Mouse (Mus musculus) mature B cell (primary cell): Measurements from ENCODE around the gene Ugt1a5.
"Not testable (repeated sequence)": the region's sequence is repeated elsewhere in the genome, so short reads cannot be mapped to it uniquely, and the experiment has no call there.

Source experiments
- in situ Hi-C: fragments of 300-500 bp; cut with MboI; formaldehyde crosslinking; loops from 2 replicates; pipeline ENCODE4 v1.14.3; 2019

Gene Ugt1a5

DNA sequence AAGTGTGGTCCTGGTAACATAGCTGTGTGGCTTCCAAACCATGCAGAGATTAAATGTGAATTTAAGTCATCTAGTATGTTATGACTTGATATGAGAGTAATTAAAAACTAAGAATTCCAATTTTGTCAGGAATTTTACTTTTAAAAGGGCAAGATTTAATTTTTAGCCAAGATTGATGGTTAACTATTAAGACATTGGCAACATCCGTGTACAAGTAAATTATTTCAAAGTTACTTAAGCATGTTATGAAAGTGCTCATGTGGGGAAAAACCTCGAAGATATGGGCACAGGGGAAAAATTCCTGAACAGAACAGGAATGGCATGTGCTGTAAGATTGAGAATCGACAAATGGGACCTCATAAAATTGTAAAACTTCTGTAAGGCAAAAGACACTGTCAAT is 31.6 kb downstream of the Ugt1a5 start:
- in situ Hi-C loops: no loop called here

DNA sequence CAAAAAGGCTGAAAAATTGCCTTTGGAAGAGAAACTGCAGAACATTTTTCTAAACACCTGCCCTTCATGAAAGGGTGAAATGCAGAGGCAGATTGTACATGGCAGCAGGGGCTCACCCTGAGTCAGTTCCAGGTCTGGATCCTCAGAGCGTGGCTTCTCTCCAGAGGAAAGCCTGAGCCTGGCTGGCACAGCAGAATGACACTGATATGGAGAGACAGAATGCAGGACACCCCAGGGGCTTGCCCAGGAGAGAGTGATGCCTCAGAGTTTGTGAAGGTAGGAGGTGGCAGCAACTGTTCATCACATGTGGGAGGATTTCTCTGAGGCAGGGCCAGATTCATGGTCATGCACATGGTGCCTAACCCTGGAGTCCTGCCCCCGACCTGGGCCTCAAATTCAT is 34.2 kb downstream of the Ugt1a5 start:
- in situ Hi-C loops: no loop called here

DNA sequence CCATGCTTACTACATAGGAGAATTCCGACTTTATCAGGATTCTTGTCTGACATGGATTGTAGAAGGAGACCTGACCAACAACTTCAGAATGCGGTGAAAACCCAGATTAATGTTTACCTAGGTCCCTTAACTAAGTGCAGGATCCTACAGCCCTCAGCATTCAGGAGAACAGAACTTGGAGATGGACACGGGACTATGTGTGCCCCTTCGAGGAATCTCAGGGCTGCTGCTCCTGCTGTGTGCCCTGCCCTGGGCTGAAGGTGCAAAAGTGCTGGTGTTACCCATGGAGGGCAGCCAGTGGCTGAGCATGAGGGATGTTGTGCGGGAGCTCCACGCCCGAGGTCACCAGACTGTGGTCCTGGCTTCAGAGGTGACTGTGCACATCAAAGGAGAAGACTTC is 34.6 kb downstream of the Ugt1a5 start, which contains the start of gene Ugt1a2:
Ugt1a2 (plus strand) TSS at position 146 of the 400 bp plus-strand sequence.
- in situ Hi-C loops: no loop called here

DNA sequence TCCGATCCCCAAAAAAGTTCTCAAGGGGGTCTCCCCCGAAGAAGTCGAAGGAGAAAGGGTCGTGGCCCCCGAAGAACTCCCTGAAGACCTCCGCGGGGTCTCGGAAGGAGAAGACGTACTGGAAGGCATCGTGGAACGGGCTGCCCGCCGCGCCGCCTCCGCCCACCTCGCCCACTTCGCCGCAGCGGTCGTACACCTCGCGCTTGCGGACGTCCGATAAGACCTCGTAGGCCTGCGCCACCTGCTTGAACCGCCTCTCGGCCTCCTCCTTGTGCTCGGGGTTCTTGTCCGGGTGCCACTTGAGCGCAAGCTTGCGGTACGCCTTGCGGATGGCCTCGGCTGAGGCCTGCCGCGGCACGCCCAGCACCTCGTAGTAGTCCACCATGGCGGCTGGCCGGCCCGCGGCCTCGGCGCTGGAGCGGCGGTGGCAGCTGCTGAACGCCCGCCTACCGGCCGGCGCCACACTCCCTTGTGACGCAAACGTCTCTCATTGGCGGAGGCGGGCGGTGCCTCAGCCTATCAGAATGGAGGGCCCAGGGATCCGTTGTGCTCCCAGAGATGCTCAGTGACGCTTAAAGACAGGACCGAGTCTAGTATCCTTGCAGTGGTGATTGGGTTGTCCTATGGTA is 39.6 kb downstream of the Ugt1a5 start, which contains the start of gene Dnajb3:
Dnajb3 (minus strand) TSS at position 489 of the 629 bp plus-strand sequence.
- in situ Hi-C loops: no loop called here

DNA sequence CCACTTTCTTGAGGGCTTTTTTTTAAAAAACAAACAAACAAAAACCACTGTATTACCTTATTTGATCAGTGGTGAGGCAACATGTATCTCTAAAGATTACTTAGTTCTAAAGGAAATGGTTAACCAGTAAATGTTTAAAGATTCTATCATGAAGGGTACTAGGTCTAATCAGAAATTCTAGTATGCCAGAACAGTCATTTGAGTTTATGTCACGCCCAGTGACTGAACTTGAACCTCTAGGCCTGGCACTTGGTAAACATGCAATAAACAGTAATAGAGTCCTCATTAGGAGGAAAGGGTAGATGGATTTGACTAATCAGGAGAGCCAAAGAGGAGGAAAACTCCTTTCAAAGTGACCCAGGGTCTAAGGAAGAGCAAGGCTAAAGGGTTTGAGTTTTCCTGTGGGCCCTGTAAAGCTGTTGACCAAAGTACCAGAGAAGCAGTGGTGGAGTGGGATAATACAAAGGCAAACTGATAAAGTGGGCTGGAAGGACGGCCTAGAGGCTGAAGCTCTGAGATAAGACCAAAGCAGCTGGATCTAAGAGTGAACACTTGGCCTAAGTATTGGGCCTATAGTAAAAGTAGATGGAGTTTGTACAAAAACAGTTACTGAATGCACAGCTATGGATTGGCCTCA is 41.1 kb downstream of the Ugt1a5 start:
- in situ Hi-C loops: no loop called here

DNA sequence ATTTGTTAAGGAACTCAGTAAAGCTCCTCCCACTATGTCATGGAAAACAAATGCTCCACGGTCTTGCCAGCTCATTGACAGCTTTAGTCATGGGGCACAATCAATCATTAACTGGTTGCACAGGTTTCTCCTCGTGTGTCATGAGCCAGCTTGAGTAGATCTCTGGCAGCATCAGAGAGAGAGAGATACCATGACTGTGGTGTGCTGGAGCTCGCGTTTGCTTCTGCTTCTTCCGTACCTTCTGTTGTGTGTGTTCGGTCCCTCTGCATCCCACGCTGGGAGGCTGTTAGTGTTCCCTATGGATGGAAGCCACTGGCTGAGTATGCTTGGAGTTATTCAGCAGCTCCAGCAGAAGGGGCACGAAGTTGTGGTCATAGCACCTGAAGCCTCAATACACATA is 46.0 kb downstream of the Ugt1a5 start, which contains the start of gene Ugt1a1:
Ugt1a1 (plus strand) TSS at position 148 of the 400 bp plus-strand sequence.
- in situ Hi-C loops: no loop called here

DNA sequence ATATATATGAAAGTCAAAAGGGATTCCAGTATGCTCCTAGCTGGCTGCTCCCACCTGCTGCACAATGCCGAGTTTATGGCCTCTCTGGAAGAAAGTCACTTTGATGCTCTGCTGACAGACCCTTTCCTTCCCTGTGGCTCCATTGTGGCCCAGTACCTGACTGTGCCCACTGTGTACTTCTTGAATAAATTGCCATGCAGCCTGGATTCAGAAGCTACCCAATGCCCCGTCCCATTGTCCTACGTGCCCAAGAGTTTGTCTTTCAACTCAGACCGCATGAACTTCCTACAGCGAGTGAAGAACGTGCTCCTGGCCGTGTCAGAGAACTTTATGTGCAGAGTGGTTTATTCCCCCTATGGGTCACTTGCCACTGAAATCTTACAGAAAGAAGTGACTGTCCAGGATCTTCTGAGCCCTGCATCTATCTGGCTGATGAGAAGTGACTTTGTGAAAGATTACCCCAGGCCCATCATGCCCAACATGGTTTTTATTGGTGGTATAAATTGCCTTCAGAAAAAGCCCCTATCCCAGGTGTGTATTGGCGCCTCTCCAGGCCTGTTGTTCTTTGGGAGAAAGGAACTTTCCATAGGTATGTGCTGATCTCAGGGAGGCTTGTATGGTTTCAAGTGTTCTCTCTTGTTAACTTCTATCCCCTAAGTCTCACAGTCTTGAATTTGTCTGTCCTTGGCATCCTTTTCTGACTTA is 46.7 kb downstream of the Ugt1a5 start:
- in situ Hi-C loops: no loop called here

DNA sequence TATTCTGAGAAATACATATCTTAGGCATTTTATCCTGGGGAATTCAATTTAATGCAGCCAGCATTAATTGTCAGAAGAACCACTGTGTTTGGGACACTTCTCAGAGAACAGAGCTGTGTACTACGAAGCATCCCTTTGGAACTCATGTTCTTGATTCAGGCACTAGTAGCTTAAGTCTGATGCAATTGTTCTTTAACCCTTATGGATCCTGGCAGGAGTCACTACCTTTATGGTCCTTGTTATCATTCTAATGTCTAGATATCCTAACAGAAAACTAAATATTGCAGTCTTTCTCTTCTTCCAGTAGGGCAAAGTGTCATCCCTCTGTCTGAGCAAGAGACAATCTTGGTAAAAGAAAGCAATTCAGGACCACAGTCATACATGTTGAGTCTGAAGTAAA is 47.2 kb downstream of the Ugt1a5 start:
- in situ Hi-C loops: no loop called here

DNA sequence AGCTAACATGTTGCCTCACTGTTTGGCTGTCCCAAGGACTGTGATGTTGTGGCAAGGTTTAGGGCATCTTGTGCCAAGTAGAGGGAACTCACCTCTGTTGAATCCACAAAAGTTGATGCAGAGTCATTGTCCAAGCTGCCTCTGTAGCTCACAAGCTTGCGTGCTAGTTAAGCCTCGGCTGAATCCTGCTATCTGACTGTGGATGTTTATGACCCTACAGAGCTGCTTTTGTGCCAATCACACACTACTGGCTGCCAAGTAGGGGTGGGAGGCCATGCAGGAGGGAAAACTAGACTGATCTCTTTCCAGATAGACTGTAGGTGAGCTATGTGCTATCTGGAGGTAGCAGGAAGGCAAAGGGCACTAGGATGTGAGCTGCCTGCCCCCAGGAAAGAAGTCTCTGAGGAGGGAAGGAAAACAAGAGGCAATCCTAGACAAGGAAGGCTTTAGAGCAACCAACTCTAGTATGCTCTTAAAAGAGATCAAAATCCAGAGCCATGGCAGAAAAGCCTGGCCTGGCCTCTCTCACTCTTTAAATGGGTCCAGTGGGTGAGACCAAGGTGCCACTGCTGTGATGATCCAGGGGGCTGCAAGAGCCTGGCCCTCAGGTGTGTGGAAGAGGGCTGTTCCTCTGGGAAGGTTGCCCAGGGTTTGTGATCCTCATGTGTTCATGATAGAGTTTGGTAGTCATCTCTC is 48.1 kb downstream of the Ugt1a5 start:
- in situ Hi-C loops: no loop called here

DNA sequence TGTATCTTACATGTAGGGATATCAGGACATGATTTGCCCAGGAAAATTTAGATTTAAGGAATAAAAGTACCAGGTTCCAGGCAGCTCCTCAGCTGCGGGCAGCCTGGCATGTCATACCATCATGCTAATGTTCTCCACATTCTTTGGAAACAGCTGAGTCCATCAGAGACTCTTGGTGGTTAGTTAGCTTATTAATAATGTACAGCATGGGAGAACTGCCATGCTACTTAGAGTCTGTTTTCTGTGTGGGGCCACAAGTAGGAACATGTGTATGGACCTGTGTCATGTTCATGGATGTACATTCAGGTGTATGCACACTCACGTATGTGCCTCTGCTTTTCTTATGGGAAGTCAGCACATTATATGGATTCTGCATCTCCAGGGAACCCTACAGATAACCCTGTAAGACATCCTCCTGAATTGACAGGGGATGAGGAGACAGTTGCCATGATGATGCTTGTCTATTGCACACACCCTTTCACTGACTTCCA is 48.7 kb downstream of the Ugt1a5 start:
- in situ Hi-C loops: no loop called here

DNA sequence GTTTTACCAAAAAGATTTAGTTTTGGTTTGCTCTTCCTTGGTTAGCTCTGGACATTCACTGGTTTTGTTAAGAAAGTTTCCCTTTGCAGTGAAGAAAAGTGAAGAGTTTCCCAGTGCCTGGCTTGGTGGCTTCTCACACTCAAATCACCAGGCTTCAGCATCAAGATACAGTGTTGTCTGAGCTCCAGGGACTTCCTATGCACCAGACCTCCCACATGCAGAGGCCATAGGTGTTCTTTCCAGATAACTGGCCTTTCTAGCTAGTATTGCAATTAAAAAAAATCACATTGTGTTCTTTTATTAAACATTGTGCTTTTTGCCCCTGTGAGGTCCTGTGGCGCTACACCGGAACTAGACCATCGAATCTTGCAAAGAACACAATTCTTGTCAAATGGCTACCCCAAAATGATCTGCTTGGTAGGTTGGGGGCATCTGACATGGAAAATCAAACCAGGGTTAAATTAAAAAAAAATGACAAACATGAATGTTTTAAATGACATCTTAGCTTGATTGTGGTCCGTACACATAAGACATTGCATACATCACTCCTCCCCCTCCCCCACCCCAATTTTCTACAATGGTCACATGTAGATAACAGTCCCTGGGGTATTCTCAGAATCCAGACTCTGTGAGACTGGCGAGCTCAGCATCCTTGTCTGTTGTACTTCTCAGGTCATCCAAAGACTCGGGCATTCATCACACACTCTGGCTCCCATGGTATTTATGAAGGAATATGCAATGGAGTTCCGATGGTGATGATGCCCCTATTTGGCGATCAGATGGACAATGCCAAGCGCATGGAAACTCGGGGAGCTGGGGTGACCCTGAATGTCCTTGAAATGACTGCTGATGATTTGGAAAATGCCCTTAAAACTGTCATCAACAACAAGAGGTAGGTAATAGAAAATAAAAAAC is 49.9 kb downstream of the Ugt1a5 start:
- in situ Hi-C loops: no loop called here

DNA sequence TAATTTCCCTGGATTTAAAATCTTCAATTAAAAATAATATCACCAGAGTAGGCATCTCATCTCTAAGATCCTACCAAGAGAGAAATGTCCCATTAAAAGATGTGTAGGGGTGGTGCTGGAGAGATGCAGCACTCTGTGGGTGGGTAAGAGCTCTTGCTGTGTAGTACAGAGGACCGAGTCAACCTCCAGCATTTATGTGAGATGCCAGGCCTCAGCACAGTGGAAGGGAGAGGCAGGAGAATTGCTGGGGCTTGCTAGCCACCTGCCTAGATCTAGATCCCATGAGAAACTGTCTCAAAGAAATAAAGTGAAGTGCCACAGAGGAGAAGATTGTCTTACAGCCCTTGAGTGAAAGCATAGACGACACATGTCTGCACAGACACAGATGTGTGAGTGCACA is 50.7 kb downstream of the Ugt1a5 start:
- in situ Hi-C loops: no loop called here

DNA sequence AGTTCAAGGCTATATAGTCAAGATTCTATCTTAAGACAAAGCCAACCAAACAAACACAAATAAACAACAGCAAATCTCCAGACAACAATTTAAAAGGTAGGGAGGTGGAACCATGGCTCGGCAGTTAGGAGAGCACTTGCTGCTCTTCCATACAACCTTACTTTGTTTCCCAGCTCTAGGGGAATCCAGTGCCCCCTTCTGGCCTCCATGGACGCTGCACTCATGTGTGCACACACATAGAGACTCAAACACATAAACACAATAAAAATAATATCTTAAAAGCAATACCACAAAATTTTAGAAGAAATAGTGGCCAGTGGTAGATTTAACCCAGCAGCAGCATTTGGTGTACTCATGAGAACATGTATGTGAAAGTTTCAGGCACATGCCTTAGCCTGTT is 51.3 kb downstream of the Ugt1a5 start:
- in situ Hi-C loops: no loop called here

DNA sequence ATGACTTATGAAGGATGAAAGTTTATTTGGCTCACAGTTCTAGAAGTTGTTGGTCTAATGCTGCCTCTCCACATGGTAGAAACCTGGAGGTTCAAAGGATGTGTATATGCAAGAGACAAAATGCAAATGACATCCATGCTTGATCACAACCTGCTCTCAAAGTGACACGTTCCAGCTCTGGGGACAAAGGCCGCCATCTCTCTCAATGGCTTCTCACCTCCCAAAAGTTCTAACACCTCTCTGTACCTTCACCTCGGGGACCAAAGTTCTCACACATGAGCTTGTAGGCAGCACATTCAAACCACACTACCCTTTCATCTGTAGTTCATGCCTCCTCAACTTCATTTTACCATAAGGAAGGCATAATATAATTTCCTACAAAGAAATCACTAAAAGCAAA is 51.8 kb downstream of the Ugt1a5 start:
- in situ Hi-C loops: no loop called here

DNA sequence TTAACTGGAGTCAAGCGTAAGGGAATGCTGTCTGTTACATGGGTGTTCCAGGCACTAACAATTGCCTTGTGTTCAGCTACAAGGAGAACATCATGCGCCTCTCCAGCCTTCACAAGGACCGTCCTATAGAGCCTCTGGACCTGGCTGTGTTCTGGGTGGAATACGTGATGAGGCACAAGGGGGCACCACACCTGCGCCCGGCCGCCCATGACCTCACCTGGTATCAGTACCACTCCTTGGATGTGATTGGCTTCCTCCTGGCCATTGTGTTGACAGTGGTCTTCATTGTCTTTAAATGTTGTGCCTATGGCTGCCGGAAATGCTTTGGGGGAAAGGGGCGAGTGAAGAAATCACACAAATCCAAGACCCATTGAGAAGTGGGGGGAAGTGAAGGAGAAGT is 52.2 kb downstream of the Ugt1a5 start:
- in situ Hi-C loops: no loop called here

DNA sequence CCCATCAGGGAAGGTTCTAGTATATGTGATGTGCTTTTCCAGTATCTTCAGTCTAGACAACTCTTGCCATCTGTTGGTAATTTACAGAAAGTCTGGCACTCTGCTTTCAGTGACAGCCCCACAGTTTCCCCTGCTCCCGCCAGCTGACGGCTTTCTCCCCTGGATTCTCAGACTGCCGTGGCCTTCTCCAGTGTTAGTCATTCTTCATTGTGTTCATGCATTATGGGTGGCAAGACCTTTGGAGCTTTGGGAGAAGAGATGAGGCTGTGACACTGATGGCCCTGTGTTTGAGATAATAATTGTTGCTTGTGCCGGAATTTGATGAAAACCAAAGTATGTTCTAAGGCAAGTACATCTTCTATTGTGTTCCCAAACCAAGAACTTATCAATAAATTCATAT is 52.8 kb downstream of the Ugt1a5 start:
- in situ Hi-C loops: no loop called here

DNA sequence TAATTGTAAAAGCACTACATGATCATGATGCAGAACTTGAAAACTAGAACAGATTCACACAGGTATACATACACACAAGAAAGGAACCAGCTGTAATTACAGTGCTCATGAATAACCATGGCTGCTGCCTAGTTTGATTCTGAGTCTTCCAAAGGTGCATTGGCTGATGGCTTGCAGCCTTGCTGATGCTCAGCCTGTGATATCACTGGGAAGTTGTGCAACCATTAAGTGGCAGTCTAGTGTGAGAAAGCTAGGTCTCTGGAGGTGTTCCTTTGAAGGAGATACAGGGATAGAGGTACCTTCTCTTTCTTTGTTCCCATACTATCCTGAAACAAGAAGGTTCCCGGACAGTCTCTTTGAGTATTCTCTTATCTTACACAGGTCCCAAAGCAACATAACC is 53.2 kb downstream of the Ugt1a5 start:
- in situ Hi-C loops: no loop called here

DNA sequence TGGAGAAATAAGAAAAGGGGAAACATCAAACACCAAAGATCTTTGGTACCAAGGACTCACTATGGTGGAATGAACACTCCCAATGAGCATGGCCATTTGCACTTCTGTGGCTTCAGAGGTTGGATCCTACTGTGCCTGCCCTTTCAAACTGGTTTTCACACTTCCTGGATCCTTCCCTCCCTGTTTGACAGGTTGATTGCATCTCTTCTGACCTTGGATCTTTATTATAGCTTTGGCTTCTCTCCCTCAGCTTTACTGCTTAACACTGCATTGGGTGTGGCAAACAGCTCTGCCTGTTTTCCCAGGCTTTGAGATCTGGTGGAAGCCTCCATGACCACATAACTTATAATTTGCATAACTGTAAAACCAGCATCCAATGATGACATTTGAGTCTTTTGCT is 54.5 kb downstream of the Ugt1a5 start:
- in situ Hi-C loops: no loop called here

DNA sequence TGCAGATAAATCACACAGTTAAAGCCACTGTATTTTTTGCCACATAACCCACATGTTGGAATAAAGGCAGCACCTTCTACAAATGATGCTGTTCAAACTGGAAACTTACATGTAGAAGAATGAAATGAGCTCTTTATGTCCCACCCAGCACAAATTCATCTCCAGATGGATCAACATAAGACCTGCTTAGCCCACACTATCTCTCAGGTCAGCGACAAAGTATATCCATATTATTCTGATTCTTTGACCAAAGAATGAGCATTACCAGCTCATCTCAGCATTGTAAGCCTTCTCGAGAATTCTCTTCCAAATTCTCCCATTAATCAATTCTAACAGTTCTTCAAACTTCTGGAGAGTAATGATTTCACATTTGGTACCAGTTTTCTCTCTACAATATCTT is 56.4 kb downstream of the Ugt1a5 start:
- in situ Hi-C loops: no loop called here

DNA sequence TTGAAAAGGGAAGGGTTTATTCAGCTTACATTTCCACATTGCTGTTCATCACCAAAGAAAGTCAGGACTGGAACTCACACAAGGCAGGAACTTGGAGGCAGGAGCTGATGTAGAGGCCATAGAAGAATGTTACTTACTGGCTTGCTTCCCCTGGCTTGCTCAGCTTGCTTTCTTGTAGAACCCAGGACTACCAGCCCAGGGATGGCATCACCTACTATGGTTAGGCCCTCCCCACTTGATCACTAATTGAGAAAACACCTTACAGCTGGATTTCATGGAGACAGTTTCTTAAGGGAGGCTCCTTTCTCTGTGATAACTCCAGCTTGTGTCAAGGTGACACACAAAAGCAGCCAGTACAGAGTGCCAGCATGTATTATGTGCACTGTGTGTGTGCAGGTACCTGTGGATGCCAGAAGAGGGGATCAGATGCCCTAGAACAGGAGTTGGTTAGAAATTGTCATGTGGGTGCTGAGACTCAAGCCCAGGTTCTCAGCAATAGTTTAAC is 57.3 kb downstream of the Ugt1a5 start:
- in situ Hi-C loops: not testable (repeated sequence)

DNA sequence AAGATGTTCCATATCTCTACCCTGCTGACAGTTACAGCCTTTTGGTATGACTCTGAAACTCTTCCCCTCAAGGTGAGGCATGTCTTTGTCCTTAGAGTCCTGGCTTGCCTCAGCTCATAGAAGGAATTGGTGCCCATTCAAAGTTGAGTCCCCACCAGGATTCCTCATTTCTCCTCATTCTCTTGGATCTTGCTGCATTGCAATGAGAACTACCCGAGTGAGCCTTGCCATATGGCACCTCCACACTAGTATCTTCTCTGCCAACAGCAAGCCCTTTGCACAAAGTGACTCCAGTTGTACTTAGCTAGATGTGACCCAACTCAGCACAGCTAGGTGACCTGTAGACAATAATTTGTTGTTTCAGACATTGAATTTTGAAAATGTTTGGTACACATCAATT is 57.8 kb downstream of the Ugt1a5 start:
- in situ Hi-C loops: no loop called here
